Mouse (Mus musculus) C2C12 (cell line): ENCODE measurements at regions not wholly inside any gene's neighbourhood (a gene's known extent, or its start where the extent isn't known, plus 50 kb on each side); places are given as distances from the start of the nearest gene placed in this dataset.

Experiments used
- H3K27me3 ChIP-seq: one replicate; pipeline ENCODE4 v1.6.1; 2011; ENCODE audit not compliant: control insufficient read depth, insufficient read depth, insufficient read length
- H3K36me3 ChIP-seq: one replicate; pipeline ENCODE4 v1.6.1; 2011; ENCODE audit not compliant: control insufficient read depth, insufficient read depth
- H3K4me3 ChIP-seq: one replicate; pipeline ENCODE4 v1.5.1; 2011; ENCODE audit warnings: mild to moderate bottlenecking, control low read depth; ENCODE audit not compliant: poor library complexity, insufficient read depth, severe bottlenecking
- H3K79me2 ChIP-seq: one replicate; pipeline ENCODE4 v1.6.1; 2011; ENCODE audit not compliant: control insufficient read depth, insufficient read depth
- H3K79me3 ChIP-seq: one replicate; pipeline ENCODE4 v1.6.1; 2011; ENCODE audit warnings: low read depth, control low read depth
- H3ac ChIP-seq: one replicate; pipeline ENCODE3; 2011; ENCODE audit warnings: low read depth; ENCODE audit not compliant: control insufficient read depth, insufficient read length
- CEBPB ChIP-seq: IDR thresholded peaks from one replicate; pipeline ENCODE4 v1.6.1; 2011; ENCODE audit warnings: low read depth, mild to moderate bottlenecking, control low read depth, moderate library complexity
- CTCF ChIP-seq: IDR thresholded peaks from one replicate; pipeline ENCODE4 v1.5.1; 2011; ENCODE audit not compliant: control insufficient read depth, insufficient read depth, insufficient read length
- FOSL1 ChIP-seq: IDR thresholded peaks from one replicate; pipeline ENCODE4 v1.8.0; 2011; ENCODE audit warnings: mild to moderate bottlenecking, low read length; ENCODE audit not compliant: poor library complexity, insufficient read depth, severe bottlenecking
- MAX ChIP-seq: IDR thresholded peaks from one replicate; pipeline ENCODE4 v1.6.1; 2011; ENCODE audit warnings: mild to moderate bottlenecking, control low read depth
- MYOD1 ChIP-seq: IDR thresholded peaks from one replicate; pipeline ENCODE4 v1.6.1; 2011; ENCODE audit warnings: low read depth; ENCODE audit not compliant: control insufficient read depth, insufficient read length
- MYOG ChIP-seq: IDR thresholded peaks from one replicate; pipeline ENCODE4 v1.6.1; 2011; ENCODE audit not compliant: control insufficient read depth, insufficient read length; ENCODE audit errors: extremely low read depth
- USF1 ChIP-seq: IDR thresholded peaks from one replicate; pipeline ENCODE4 v1.6.1; 2011; ENCODE audit warnings: low read depth, mild to moderate bottlenecking, control low read depth, moderate library complexity

DNA sequence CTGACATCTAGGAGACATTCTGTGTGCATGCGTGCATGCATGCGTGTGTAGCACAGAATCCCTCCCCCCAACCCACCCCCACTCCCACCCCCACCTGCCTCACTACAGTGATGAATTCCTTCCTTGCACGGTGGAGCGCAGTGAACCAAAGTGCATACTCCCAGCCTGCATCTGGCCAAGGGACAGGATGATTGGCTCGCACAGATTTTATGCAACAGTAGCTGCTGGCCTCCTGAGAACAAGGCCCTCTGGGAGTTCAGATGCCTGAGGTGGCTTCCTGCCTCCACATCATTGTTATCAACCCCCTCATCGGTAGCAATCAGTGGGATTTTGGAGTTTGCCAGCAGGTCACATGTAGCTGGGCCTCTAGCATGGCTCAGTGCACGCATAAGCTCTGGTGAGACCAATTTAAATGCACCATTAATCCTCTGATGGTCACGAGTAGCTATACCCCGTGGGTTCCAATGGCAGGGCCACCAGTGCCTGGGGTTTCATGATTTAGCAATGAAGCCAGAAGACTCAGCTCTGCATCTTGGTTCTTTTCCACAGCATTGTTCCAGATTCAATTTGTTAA is 77.2 kb upstream of the Esrrg start:
- no peak overlapping the region for H3K4me3 ChIP-seq
- no peaks in the 10 kb centered on the region for H3K36me3 ChIP-seq
- H3ac ChIP-seq = no peak overlapping the region
- no peak for TF ChIP-seq CTCF
- TF ChIP-seq USF1 = no peak
- TF ChIP-seq FOSL1 = no peak
- no peak for TF ChIP-seq MYOG
- TF ChIP-seq CEBPB = no peak
- TF ChIP-seq MAX = no peak
- TF ChIP-seq MYOD1 = no peak
- no peaks in the 10 kb centered on the region for H3K27me3 ChIP-seq
- H3K79me2 ChIP-seq = no peaks in the 10 kb centered on the region
- no peaks in the 10 kb centered on the region for H3K79me3 ChIP-seq

DNA sequence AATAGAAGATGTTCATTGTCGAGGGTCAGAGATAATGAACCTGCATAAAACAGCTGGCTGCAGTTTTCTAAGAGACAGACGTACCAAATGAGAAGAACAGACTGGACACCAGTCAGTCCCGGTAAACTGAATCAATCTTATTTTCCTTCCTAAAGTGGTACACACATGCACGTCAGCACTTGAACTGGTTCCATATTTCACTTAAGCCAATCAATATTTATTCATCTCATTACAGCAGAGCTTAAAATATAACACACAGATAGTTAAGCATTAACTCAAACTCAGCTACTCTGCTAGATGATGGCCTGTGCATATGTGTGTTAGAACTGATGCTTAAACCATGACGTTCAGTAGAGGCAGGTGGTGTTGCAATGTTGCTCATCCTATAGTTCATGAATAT is 72.3 kb upstream of the Esrrg start:
- H3ac ChIP-seq = no peak overlapping the region
- no peaks in the 10 kb centered on the region for H3K79me2 ChIP-seq
- H3K79me3 ChIP-seq = no peaks in the 10 kb centered on the region
- TF ChIP-seq CEBPB (no peak), MYOD1 (no peak), CTCF (no peak), USF1 (no peak), MYOG (no peak), FOSL1 (no peak)
- no peaks in the 10 kb centered on the region for H3K27me3 ChIP-seq
- no peaks in the 10 kb centered on the region for H3K36me3 ChIP-seq
- no peak overlapping the region for H3K4me3 ChIP-seq

DNA sequence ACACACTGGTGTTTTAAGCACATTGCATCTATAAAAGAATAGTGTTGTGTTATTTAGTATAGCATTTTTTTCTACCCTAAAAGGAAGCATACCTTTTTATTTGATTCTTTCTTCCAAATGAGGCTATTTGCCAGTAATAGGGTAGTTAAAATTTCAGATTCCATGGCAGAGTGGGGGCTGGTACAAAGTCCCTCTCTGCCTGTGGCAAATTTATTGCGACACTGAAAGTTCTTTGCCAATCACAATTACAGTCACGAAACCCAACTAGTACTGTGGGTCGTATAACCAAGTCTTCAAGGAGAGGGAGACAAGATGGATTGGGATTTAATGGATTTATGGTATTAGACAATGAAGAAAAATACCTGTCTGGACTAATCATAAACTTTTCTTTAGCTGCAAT is 51.9 kb upstream of the Esrrg start:
- Histone ChIP-seq H3ac (no peak overlapping the region), H3K79me2 (no peaks in the 10 kb centered on the region), H3K36me3 (no peaks in the 10 kb centered on the region), H3K4me3 (no peak overlapping the region), H3K79me3 (no peaks in the 10 kb centered on the region), H3K27me3 (no peaks in the 10 kb centered on the region)
- TF ChIP-seq MYOG (no peak), CEBPB (no peak), FOSL1 (no peak), USF1 (no peak), CTCF (no peak), MYOD1 (no peak), MAX (no peak)
